In genomic region chr11:51873141-51873540, GRCm38 (mm10) we compare ENCODE assay signal across 31 mouse cellular contexts.
"Had no signal": no experiment of that assay in that cellular context is flagged by ENCODE, and none has a peak within 500 bp of the region (broad histone marks: within the 10 kb centered on the region; RNA-seq: fewer than 3 reads in every experiment).

No protein-coding gene starts in this region.

- H3K9me3 ChIP-seq: limb, embryonic 10.5 days; limb, embryonic 12.5 days; limb, embryonic 13.5 days; limb, embryonic 15.5 days; liver, embryonic 12.5 days; liver, embryonic 13.5 days; liver, embryonic 15.5 days; lung, embryonic 15.5 days; megakaryocyte, embryonic 14.5 days; midbrain, embryonic 10.5 days; midbrain, embryonic 12.5 days; midbrain, embryonic 13.5 days; midbrain, embryonic 15.5 days had no signal

- H3K4me2 ChIP-seq: limb, embryonic 12.5 days; limb, embryonic 13.5 days; limb, embryonic 15.5 days; liver, embryonic 11.5 days; liver, embryonic 12.5 days; liver, embryonic 13.5 days; liver, embryonic 15.5 days; lung, embryonic 14.5 days; lung, embryonic 15.5 days; midbrain, embryonic 11.5 days; midbrain, embryonic 12.5 days; midbrain, embryonic 13.5 days; midbrain, embryonic 15.5 days had no signal

- H3K9ac ChIP-seq: limb, embryonic 12.5 days; limb, embryonic 13.5 days; limb, embryonic 15.5 days; liver, embryonic 12.5 days; liver, embryonic 13.5 days; liver, embryonic 14.5 days; liver, embryonic 15.5 days; lung, embryonic 14.5 days; lung, embryonic 15.5 days; midbrain, embryonic 12.5 days; midbrain, embryonic 13.5 days; midbrain, embryonic 15.5 days had no signal

- H3K4me3 ChIP-seq: left cerebral cortex, adult 2 months; limb, embryonic 10.5 days; limb, embryonic 12.5 days; limb, embryonic 13.5 days; limb, embryonic 15.5 days; liver, embryonic 12.5 days; liver, embryonic 13.5 days; liver, embryonic 15.5 days; lung, embryonic 15.5 days; megakaryocyte, embryonic 14.5 days; midbrain, embryonic 10.5 days; midbrain, embryonic 12.5 days; midbrain, embryonic 13.5 days; midbrain, embryonic 15.5 days; myocyte had no signal

- H3K27me3 ChIP-seq: limb, embryonic 12.5 days; limb, embryonic 13.5 days; limb, embryonic 15.5 days; liver, embryonic 13.5 days; liver, embryonic 15.5 days; lung, embryonic 15.5 days; midbrain, embryonic 12.5 days; midbrain, embryonic 13.5 days; midbrain, embryonic 15.5 days had no signal

- H3K4me1 ChIP-seq: limb, embryonic 10.5 days; limb, embryonic 12.5 days; limb, embryonic 13.5 days; midbrain, embryonic 10.5 days; midbrain, embryonic 12.5 days; midbrain, embryonic 13.5 days; midbrain, embryonic 15.5 days had no signal

- ATAC-seq: liver, embryonic 12.5 days; lung, postnatal 0 days; midbrain, embryonic 13.5 days; midbrain, embryonic 15.5 days; midbrain, embryonic 16.5 days had no signal

- H3K36me3 ChIP-seq: limb, embryonic 10.5 days; limb, embryonic 12.5 days; limb, embryonic 13.5 days; limb, embryonic 15.5 days; liver, embryonic 12.5 days; liver, embryonic 13.5 days; liver, embryonic 15.5 days; lung, embryonic 15.5 days; midbrain, embryonic 10.5 days; midbrain, embryonic 12.5 days; midbrain, embryonic 13.5 days; midbrain, embryonic 15.5 days had no signal

- H3K27ac ChIP-seq: left cerebral cortex, adult 2 months; limb, embryonic 10.5 days; limb, embryonic 12.5 days; limb, embryonic 13.5 days; limb, embryonic 15.5 days; liver, embryonic 12.5 days; liver, embryonic 13.5 days; liver, embryonic 14.5 days; liver, embryonic 15.5 days; lung, embryonic 15.5 days; macrophage; midbrain, embryonic 10.5 days; midbrain, embryonic 12.5 days; midbrain, embryonic 13.5 days; midbrain, embryonic 15.5 days had no signal

- DNase-seq: left cerebral cortex, postnatal 4 days; liver; liver, embryonic 13.5 days; lung, adult 18-20 months; lung, adult 2 months; lung, embryonic 14.5 days; lung, postnatal 10 days; lung, postnatal 14 days; lung, postnatal 36 days; lung, postnatal 4 days; midbrain, embryonic 14.5 days had no signal
